Mouse (Mus musculus): Measurements from ENCODE around the gene S100a1.

The S100a1 gene

GRCm38 (mm10) chr3:90508950-90509746 lies 5.0 kb downstream of the S100a1 start, which contains the start of gene Chtop:
Gene Chtop, minus strand, starts transcription at chr3:90509498.
- peak; percentile 99 for DNase-seq

- DNase-seq, result no peak
These were observed 5.8 kb downstream of the S100a1 start for GRCm38 (mm10) chr3:90508287-90508949.

GRCm38 (mm10) chr3:90506362-90506761 lies 7.8 kb downstream of the S100a1 start:
- no peak for DNase-seq

GRCm38 (mm10) chr3:90505216-90505615 lies 9.0 kb downstream of the S100a1 start:
- DNase-seq, result no peak

GRCm38 (mm10) chr3:90503444-90503843 lies 10.7 kb downstream of the S100a1 start:
- no peak for DNase-seq

GRCm38 (mm10) chr3:90497597-90497996 lies 16.6 kb downstream of the S100a1 start:
- DNase-seq, result no peak

- DNase-seq, result no peak
These were observed 18.2 kb downstream of the S100a1 start for GRCm38 (mm10) chr3:90495850-90496525.

- no peak for DNase-seq
These were observed 20.2 kb downstream of the S100a1 start for GRCm38 (mm10) chr3:90493831-90494540.

- DNase-seq, result peak; percentile 68
These were observed 22.8 kb downstream of the S100a1 start for GRCm38 (mm10) chr3:90491350-90491749.

- peak; percentile 95 for DNase-seq
These were observed 23.4 kb downstream of the S100a1 start, which contains the start of gene Snapin for GRCm38 (mm10) chr3:90490696-90491256. Gene Snapin, minus strand, starts transcription at chr3:90491033.

GRCm38 (mm10) chr3:90488576-90488975 lies 25.6 kb downstream of the S100a1 start:
- no peak for DNase-seq

GRCm38 (mm10) chr3:90486998-90487397 lies 27.2 kb downstream of the S100a1 start:
- no peak for DNase-seq

- peak; percentile 98 for DNase-seq
These were observed 38.2 kb downstream of the S100a1 start, which contains the start of gene Ilf2 for GRCm38 (mm10) chr3:90475831-90476611. Gene Ilf2, plus strand, starts transcription at chr3:90476126.

- DNase-seq, result peak; percentile 65
These were observed 38.9 kb downstream of the S100a1 start for GRCm38 (mm10) chr3:90475151-90475830.

- DNase-seq, result no peak
These were observed 42.0 kb downstream of the S100a1 start for GRCm38 (mm10) chr3:90472213-90472612.

GRCm38 (mm10) chr3:90467618-90468300 lies 46.4 kb downstream of the S100a1 start:
- DNase-seq, result no peak

- DNase-seq, result peak; percentile 74
These were observed 47.9 kb downstream of the S100a1 start for GRCm38 (mm10) chr3:90466311-90466766.

GRCm38 (mm10) chr3:90465686-90466310 lies 48.4 kb downstream of the S100a1 start, which contains the start of gene Npr1:
Gene Npr1, minus strand, starts transcription at chr3:90465866.
- no peak for DNase-seq

GRCm38 (mm10) chr3:90465081-90465685 lies 49.0 kb downstream of the S100a1 start:
- no peak for DNase-seq

All from cerebellum, adult 9-10 months (tissue).